Mouse (Mus musculus) kidney, postnatal 14 days (tissue): ENCODE results near the gene Htr6.

ENCODE experiments used
- DNase-seq: peaks from one replicate; pipeline ENCODE4 v3.0.0; 2022; ENCODE audit warnings: mixed read lengths

Gene Htr6

DNA sequence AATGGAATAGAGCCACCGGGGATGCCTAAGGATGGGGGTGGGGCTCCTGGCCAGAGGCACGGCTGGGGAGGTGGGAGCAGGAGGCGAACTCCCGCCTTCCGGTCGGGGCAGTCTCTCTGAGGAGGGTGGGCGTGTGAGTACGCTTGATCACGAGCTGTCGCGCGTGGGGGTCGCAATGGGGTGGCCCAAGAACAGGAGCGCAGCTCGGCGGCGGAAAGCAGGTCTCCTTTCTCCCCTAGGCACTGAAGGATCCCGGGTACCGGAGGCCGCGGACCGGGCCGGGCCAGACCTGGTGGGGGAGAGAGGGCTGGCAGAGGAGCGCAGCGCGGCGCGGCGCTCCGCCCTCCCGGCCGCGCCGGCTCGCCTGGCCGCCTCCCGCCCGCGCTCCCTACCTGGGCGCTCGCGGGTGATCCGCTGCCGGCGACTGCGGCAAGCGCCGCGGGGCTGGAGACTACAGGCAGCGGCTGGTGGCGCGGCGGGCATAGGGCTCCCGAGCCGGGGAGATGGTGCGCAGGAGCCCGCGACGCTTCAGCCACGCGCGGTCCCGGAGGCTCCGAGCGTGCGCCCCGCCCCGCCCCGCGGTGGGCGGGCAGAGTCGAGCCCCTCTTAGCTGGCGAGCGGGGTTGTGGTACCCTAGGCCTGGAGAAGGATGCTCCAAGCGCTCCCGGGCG lies at the start of gene Htr6:
Gene Htr6 (minus strand): TSS at position 530 of the 671 bp plus-strand sequence.
- DNase-seq = no peak

DNA sequence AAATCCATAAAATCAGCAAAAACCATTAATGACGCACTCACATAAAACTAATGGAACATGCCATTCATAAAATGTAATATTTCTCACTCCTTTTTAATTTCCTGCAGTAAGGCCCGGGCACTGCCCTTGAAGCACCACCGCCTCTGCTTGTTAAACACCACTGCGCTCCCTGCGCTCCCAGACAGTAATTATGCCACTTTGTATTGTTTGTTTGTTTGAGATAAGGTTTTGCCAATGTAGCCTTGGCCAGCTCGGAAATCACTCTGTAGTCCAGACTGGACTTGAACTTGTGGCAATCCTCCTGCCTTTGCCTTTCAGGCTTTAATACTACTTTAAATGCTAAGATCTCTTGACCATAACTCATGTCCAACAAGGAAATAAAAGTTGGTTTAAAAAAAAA lies 49.6 kb upstream of the Htr6 start:
- no peak for DNase-seq

DNA sequence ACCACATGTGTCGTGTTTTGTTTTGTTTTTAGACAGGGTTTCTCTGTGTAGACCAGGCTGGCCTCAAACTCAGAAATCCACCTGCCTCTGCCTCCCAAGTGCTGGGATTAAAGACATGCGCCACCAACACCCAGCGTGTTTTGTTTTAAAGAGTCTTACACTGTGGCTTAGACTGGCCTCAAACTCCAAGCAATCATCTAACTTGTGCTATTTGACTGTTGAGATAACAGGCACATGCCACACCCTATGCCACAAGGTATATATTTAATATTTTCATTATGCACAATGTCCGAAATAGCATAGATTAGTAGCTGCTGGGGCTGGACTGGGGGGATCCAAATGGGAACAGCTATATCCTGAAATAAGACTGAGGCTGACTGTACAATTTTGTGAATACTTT lies 47.2 kb upstream of the Htr6 start:
- DNase-seq = no peak

DNA sequence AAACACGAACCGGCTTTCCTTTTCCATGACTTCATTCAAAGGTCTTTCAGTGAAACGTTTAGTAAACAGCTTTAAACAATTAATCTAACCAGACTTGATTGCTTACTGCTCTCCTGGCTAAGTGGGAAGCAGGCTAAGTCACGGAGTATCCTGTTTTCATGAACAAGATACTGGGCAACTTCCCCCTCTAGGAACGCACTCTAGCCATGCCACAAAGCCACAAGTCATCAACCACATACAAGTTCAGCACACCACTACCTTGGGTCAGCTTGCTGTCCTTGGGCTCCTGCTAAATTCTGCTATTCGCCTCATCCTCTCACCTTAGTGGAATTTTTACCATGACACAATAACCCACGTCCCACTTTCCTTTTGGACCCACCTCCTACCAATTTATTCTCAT lies 45.6 kb upstream of the Htr6 start:
- DNase-seq = no peak

DNA sequence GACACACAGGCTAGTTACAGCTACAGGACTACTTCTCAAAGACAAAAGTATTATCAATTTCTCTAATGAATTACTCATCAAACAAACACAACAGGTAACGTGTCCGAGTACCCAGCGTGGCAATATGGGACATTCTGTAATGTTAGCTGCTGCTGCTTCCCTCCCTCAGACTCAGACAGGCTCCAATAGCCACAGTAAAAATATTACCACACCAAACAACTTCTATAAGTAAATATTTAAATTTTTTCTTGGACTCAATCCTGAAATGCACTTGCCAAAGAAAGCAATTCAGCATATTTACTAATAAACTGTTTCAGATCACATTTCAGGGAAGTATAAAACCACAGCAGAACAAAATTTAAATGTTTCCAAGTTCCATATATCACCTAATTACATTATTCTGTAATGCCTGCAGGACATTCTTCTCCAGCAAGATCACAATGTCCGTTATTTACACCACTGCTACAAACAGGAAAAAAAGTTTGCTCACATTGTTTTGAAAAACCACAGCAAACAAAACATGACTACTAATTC lies 45.0 kb upstream of the Htr6 start:
- DNase-seq = no peak

DNA sequence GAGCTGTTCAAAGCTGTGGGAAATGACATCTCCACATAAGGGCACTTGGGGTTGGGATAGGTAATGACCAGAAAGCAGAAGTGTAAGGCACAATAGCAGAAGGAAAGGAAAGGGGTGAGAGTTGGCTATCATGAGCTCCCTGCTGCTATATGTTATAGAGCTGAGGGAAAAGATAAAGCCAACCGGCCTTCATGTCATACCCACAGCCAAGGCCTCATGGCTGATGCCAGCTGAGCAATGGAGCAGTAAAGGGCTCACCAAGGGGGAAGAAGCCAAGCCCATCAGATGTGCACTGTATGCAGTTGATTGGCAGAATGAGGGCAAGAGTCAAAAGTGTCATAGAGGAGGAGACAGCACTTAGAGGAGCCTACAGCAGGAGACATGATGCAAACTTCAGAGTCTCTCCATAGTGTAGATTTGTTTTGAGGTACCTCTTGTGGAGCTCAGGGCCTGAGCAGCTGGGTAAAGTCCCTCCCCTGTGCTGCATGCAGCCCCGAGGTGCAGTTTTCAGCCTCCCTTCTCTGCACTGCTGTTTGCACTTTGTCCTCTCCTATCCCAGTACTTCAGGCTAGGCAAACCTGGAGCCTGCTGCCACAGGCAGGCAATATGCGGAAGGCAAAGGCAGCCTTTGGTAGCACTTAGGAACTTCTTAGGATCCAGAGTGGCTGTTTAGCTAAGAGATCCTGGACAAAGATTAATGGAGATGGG lies 41.1 kb upstream of the Htr6 start:
- peak; percentile 52 for DNase-seq

DNA sequence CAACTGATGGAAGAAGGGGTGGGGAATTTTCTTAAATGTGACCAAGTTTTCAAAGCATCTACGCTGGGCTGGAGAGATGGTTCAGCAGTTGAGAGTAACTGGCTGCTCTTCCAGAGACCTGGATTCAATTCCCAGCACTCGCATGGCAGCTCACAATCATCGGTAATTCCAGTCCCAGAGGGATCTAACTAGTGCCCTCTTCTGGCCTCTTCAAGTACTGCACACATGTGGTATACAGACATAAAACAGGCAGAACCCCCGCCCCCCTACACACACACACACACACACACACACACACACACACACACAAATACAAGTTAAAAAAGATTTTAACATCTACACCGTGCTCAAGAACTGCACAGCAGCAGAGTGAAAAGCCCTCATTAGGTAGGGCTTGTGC lies 40.4 kb upstream of the Htr6 start:
- no peak for DNase-seq

DNA sequence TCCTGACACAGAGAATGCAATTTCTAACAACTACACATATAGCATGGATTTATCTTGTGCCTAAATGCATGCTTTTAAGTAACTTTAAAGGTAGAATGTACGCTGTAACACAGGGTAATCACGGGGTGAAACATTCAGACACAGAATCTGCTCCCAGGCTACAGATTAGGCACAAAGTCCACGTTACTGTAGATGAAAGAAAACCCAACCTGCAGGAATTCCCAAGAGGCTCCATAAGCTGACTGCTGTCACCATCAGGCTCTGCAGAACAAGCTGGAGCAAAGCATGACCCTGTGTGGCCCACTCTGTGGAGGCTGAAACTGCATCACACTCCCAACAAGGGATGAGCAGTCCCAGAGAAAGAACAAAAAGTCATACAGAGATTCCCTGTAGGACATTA lies 37.1 kb upstream of the Htr6 start:
- DNase-seq = no peak

DNA sequence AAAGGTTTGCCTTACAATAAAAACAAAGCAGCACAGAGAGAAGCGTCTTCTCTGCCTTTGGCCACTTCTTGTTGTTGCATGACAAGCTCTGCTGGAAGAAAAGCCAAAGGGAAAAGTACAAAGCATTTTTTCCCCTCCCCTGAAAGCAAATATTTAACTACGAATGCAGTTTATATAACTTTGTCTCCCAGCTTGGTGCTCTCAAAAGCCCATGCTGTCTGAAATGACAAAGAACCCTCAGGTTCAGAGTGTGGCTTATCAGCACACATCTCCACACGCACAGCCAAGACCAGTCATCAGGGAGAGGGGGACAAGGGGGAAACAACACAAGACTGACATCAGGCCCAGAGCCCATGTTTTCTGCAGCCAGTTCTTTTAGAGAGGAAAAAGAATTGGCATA lies 36.1 kb upstream of the Htr6 start:
- DNase-seq = peak; percentile 60

DNA sequence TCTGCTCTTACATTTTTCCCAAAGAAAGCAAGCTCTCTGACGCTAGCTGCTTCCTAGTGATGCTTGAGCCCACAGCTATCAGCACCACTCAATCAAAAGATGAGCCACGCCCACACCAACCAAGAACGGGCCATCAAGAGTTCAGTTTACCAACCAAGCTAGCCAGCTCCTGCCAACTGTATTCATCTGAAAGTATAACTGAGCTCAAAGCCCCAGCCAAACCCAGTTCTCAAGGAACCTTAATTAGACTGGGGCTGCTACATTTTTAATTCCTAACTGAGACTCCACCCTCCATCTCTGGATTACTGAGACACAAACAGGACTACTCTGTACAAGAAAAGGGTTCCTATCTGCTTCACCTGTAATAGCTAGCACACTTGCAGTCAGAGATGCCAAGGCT lies 35.5 kb upstream of the Htr6 start:
- peak; percentile 37 for DNase-seq

DNA sequence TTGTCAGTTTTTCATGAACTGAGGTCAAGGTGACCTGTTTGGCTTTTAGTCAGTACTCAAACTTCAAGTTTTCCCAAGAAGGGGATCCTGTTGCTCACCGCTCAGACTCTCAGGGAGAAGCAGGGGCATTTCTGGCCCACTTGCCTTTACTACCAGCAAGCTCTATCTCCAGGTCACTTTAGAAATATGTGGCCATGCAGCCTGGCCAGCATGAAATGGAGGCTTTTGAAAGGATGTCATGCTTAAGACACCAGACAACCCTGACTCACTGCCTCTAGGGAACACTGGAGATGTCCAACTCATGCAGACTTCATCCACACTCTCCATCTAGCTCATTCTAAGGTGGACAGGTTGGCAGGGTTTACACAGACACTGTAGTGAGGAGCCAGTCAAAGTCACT lies 30.1 kb upstream of the Htr6 start:
- DNase-seq = no peak

DNA sequence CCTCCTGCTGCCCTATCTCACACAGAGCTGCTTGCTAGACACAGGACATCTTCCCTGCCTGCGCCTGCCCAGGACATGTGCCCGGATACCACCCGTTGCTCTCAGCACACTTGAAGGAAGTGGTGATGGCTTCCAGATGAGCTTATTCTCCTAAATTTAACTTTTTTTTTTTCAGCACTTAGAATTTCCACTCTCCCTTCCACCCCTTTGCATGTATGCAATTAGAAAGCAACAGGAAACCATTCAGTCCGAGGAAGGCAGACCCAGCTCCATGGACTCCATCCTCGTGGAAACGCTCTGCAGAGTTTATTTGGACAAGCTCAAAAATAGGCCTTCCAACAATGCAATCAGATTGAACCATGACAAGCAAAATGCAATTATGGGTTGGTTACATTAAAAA lies 26.2 kb upstream of the Htr6 start:
- no peak for DNase-seq

DNA sequence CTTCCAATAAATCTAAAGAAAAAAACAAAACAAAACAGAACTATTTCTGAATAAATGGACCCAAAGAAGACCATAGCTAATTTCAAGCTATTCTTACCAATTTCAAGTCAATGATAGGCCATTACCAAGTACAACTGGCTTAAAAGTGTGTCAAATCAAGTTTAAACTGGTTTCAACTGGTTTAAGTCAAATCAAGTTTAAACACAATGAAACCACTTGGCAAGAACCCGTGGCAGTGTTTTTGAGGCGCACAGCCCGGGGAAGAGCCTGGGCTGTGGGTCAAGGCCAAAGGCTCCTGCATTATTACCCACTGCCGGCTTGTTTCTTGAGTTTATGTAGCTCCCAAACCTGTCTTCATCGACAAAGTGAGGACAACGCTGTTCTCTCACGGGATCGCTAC lies 25.0 kb upstream of the Htr6 start:
- no peak for DNase-seq

DNA sequence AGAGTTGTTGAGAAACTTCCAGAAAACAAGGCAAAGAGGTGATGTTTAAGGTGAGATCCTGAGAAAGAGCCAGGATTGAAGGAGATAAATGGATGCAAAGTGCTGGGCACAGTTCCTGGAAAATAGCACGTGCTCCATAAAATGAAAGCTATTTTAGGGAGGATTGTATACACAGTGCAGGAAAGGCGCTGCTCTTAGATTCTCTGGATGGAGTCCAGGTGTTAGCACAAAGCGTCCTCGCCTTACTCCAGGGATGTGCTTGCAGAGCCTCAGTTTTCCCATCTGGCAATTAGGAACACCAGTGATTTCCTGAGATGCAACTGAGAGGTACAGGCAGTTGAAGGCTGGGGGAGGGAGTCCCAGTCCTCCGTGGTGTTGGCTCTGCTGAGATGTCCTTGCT lies 20.8 kb upstream of the Htr6 start:
- DNase-seq = no peak

DNA sequence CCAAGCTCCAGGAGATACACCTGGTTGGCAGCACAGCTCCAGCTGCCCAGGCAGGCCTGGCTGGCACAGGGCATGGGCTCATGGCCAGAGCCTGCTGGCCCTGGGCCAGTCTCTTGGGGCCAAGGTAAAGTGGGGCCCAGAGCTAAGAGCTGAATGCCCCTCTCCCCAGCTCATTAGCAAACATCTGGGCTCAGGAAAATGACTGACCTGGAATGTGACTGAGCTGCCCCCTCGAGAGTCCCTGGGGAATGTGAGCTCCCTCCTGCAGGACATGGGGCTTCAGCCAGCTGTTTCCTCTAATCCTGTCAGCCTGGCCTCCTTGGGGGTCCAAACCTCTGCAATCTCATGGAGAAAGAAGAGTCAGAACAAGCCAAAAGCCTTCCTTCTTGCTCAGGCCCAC lies 20.0 kb upstream of the Htr6 start:
- DNase-seq = peak; percentile 82

DNA sequence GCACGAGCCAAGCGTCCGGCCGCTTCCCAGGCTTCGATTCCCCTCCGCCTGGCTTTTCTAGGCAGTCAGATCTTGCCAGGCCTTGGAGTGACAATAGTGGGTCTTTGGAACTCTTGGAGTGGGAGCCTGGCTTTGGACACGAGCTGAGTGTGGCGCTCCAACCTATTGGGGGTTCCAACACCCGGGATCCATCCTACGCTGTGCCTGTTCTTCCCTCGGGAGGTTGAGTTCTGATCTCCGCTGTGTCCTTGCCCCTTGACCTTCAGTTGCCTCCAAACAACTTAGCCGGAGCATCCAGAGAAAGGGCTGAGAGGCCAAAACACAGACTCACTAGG lies 17.8 kb upstream of the Htr6 start:
- no peak for DNase-seq

DNA sequence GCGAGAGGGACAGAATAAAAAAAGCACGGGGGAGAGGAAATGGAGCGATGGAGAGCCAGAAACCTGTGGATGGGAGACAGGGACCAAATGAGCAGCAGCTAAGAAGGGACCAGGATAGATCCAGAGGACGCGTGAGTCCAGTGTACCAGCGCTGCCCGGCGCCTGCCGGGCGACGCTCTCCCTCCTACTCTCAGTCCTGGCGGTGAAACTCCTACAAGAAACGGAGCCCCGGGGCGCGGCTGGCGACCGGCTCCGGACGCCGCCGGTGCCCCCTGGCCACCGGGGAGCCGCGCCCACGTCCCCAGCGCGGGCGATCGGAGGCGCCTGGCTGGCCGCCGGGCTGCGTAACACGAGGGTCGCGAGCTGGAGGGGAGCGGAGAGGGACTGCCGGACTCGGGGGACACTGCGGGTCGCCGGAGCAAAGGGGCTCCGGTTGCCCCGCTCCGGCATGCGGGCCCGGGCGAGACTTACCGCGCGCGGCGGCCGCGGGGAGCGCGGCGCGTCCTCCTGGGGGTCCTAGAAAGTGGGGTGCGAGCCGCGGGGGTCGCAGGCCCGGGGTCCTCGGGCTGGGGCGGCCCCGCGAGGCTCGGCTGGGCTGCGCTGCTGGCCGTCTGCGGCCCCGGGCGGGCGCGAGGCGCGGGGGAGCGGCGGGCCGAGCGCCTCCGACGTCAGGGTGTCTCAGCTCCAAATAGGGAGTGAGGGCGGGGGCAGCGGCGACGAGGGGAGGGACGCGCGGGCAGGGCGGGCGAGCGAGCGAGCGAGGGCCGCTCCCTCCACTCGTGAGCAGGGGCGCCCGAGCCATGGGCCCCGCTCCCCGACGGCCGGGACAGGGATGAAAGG lies 17.2 kb upstream of the Htr6 start, which contains the start of gene Nbl1:
Gene Nbl1 (minus strand): TSS at position 638 of the 840 bp plus-strand sequence.
- DNase-seq = peak; percentile 81

DNA sequence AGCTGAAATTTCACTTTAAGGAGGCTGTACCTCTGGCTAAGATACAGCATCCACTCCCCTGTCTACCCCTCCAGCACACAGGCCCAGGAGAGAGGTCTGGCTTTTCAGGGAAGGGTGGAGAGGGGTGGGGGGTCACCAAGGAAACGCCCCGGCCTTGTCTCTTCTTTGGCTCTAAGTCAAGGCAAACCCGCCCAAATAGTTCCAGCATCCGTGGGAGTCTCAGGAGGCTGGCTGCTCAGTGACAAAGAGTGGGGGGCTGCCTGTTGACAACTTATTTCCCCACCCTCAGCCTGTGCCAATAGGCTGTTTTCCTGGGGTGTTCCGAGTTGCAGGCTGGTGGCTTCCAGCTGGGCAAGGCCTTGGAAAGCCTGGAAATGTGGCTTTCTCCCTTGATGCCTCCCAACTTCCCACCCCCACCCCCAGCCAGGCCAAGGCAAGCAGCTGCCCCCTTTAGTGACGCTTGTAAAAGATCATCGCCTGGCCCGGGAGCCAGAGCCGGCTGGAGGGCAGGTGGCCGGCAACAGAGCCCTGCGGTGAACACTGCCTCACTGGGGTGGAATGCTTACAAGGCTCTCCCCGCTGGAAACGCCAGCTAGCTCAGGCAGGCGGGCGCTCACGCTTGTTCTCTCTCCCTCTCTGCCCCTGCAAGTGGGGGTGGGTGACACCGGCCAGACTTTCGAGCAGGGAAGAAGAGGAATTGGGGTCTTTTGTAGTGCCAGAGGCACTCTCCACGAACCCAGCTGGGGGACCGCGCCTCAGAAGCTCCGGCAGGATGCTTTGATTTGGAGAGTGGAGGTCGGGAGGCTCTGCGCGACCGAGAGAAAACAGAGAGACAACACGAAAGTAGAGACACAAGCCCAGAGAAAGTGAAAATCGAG lies 16.3 kb upstream of the Htr6 start:
- peak; percentile 32 for DNase-seq

DNA sequence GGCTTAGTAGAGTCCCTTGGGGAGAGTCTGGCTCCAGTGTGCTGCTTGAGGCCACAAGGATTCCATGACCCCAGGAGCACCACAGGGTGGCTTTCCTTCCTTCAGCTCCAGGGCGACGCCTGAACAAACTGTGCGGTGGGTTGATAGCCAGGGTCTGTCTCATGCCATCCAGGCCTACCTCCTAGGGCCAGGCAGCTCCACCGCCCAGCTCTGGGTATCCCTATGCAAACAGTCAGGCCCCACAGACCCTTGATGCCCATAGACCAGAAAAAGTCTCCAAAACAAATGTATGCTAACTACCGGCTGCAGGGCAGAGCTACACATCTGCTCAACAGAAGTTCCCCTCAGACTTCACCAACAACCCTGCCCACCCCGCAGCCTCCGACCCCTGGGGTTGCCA lies 15.7 kb upstream of the Htr6 start:
- no peak for DNase-seq

DNA sequence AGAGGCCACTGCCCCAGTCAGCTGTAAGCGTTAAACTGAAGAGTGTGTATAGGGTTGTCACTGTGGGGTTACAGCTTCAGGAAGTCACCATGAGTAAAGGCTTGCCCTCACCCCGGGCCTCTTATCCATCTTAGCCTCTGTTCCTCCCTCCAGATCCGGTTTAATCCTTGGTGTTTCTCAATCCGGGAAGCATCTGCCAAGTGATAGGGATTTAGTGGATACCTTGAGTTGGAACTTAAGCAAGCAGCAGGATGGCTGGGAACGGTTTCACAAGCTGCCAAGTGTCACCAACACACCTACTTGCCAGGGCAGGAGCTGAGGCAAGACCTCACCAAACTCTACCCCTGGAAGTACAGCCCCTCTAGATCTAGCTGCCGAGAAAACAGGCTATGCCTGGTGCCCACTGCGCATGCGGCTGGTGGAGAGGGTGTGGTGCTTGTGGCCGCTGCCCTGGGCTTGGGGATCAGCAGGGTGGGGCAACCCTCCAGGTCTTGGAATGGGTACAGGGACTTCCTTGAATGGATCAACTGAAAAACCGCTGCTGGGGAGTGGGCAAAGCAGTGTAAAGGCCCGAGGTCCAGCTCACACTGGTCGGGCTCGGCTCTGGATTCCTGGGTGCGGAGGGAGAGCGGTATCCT lies 15.1 kb upstream of the Htr6 start:
- DNase-seq = no peak

DNA sequence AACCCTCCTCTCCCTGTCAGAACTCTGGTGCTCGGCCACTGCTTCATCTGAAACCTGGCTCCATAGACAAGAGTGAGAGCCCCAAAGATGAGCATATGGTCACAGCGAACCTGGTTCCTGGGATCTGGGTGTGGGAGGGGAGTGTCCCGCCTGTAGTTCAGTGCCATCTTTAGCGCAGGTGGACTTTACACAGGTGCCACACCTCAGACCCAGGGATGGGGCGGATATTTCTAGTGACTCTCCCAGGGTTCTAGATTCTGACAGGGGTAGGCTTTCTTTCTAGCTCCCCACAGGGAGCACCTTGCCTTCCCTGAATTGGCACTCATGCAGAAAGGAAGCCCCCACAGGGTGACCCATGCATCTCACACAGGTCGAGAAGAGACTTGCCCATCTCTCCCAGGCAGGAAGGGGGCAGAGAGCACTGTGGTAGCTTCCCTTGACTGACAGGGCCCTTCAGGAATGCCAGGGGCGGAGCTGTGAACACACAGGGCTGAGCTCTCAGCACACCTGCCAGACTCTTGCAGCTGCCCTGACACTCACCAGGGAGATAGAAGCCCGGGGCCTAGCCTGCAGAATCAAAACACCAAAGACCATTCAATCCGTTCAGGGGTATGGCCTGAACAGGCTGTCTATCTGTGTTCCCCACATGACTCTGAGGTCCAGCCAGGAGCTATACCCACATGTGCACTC lies 13.8 kb upstream of the Htr6 start:
- DNase-seq = peak; percentile 45

DNA sequence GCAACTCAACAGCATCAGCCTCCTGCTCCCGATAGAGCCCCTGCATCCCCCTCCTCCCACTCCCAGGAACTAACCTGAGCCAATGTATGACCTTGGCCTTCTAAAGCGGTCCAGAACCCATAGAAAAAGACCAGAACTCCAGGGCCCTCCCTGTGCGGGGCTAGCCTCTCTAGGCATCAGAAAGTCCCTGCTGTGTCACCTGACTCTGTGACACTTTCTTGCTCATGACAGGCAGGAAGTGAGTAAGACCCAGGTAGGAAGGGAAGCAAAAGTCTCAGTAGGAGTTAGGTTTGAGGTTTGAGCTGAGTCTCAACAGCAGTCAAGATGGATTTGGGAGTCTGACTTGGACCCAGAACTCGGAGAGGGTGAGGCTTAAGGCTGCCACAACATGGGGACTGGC lies 11.6 kb upstream of the Htr6 start:
- no peak for DNase-seq
